Mouse (Mus musculus) lung, postnatal 10 days (tissue): ENCODE data around the gene Npnt.

Experiments
- DNase-seq: peaks from one replicate; pipeline ENCODE4 v3.0.0; 2021

Gene Npnt

DNA sequence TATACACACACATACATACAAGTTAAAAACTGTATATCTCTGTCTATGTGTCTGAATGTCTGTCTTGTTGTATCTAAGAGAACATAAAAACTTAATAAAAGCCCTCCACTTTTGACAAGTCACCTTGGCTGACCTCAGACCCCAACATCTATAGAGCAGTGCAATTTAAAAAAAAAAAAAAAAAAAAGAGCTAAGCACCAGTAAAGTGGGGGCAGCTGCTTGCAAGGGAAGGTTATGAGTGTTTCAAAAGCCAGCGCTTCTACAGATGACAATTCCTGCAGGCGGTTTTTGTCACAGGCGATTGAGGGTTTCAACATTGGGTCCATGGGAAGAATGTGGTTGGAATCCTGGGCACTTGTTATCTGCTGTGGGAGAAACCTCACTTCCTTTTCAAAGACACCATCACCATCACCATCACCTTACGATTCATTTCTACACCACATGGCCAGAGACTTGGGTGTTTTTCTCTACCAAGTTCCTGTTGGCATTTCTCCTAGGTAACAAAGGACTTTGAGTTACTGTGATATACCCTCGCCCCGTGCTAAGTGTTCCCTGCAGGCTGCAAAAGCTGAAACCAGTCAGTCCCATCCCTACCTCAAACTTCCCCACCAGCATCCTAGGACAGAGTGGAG, 63.6 kb downstream of the Npnt start:
- DNase-seq, result no peak

DNA sequence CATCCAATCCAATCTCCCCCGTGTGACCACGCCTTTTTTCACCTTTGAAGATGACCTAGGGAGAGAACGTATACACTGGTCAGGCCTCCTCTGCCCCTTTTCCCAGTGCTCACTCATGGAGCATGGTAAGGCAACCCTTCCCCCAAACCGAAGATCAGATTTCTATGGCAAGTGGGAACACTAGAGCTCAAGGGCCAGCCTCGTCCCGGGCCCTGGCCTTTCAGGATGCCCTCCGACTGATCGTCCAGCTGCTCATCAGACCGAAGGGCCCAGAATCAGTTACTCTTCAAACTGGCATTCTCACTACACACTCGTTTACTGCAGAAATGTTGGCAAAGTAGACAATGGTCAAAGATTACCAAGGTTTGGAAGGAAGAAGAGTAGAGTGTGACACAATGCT, 65.6 kb downstream of the Npnt start:
- no peak for DNase-seq

DNA sequence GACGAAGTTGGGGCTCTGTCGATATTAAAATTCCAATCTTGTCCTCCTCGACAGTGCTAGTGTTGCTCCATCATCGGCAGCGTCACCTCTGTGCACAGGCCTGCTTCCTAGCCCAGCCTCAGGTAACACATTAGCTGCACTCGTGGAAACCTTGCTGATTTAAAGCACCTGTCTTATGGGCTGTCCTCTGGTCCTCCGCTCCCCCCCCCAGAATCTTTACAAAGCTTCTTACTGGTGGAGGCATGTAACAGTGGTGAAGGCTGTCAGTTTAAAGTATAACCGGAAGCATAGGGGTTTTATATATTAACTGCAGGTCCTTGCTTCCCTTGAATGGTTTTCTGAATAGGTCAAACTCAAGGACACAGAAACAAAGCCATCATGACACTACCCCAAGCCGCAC, 66.8 kb downstream of the Npnt start:
- no peak for DNase-seq

DNA sequence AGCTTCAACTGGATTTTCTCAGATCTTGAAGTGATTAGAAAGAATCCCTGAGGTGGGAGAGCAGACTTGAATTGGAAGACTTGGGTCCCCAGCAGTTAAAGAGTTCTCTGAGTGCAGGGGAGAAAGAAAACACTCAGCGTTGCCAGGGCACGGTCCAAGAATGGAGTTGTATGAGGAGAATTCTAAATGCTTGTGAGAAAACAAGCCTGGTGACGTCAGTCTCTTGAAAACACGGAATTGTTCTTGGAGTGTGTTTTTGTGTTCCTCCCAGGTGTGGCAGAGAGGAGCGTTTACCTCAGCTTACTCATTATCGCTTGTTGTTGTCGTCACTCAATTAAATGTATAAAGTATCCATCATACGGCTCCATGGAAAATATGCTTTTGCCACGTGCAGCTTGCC, 69.3 kb downstream of the Npnt start:
- peak; percentile 42 for DNase-seq

DNA sequence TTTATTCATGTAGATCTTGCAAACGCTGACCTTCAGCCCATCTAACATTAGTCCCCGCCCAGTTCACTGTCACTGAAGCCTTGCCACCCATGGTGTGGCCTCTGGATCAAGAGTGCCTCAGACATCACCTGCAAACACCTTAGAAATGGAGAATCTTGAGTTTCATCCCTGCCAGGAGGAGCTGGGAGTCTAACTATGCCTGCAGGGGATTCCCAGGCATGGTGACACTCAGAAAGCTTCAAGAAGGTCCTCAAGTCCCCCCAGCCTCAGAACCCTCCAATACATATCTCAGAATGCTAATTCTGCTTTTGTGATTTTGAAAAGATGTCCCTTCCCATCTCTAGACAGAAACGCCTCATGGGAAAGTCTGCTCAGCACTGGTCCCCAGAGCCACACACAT, 69.7 kb downstream of the Npnt start:
- DNase-seq, result no peak

DNA sequence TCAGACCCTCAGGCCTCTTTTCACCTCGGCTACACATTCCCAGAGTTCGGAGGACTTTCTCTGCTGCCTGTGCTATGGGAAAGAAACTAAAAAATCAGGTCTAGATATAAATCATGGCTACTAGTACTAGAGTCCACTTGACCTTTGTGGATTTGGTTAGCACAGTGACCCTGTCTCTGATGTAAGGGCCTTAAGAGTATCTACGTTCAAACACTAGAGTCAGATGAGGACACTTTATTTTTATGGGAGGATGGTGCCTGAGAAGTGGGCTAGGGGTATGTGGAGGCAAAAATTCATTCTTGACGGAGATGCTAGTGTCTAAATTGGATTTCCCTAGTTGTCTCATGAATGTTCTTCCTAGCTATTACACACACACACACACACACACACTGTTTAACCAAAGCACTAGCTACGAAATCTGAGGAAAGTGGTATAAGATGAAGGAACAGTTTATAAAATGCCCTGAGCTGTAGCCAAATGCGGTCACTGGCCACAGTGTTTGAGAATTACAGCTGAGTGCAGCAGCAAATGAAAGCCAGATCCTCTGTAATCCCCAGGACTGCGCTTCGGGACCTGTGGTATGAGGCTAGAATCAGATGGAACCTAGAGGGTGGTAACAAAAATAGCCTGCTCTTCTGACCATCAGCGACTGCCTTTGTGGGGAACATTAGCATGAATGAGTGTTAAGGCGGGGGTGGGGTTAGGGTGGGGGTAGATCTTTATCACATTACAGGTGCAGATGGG, 73.0 kb downstream of the Npnt start:
- peak; percentile 31 for DNase-seq

DNA sequence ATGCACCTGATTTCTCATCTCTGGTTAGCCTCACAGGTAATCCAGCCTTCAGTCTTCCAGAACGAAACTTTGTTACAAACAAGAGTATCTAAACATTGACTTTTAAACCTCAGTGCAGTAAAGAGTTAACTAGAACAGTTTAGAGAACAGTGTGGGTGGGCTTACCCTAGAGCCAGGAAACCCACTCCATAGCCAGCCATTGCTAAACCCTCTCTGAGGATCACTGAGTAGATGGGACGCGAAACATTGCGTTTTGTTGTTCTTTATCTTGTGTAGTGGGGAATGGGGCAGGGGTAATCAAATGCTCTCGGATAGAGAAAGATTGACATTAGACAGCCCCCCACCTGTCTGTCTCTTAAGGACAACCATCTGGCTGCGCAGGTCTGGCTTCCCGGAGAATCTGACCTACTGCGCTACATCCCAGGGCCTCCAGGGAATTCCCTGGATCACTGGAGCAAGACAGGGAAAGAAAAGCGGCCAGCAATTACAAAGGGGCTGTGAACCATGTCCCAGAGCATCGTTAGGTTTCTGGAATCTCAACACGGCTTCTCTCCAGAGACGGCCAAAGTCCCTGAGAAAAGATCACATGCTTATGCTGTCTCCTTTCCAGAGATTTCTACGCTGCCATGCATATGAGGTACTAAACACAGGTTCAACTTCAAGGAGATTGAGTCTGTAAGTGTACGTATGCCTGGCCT, 73.9 kb downstream of the Npnt start:
- DNase-seq, result no peak

DNA sequence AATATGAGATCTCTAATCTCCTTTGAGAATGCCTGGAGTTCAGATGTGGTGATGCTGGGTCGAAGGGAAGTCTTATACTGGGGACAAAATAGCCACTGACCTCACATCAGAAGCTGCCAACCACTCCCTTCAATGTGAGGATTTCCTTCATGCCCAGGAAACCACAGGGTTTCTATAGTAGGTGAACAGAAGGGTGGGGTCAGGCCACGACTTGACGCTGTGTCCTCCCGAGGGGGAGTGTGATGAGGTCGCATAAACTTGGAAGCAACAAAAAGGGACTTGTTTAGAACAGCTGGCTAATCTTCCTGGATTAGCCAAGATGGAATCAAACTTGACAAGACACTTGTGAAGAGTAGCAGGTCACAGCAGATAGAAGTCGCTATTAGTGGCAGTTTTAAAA, 76.8 kb downstream of the Npnt start:
- DNase-seq, result peak; percentile 51

DNA sequence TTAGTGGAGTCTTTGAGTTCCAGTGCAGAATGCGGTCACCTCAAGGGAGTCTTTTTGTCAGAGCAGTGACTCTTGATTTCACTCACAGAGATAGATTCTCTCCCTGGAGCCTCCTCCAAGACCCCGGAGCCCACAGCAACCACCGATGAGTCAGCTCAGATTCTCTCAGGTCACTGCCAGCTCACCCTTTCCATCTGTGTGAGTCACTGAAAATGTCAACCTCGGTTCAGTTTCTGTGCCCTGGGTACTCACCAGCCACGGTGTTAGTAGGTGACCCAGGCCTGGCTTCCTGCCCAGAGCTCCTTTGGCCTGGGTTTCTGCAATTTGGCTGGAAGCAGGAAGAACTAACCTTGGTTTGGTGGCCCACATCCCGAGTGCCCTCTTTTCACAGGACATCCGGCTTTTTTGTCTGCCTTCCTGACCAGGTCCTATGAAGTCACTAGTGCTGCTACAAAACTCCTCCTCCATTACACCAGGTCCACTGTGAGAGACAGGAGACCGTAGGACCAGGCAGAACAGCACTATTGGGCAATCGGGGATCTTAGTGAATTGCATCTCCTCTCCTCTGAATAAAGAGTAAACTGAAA, 78.7 kb downstream of the Npnt start:
- peak; percentile 55 for DNase-seq

DNA sequence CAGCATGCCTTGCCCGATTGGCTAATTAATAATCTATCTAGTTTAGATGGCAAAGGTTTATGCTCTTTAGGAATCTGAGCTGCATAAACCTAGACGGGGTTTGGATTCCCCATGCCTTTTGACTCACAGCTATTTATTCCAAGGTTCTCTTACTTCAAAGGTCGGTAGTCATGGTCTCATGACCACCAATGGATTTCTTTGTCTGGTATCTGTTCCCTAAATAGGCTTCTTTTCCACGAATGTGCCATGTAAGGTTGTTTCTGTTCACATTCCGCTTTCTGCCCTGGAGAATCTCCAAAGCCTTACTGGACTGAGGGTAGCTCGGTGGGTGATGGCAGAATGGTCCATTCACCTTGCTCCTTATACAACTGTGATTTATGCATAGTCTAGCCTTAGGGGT, 80.0 kb downstream of the Npnt start:
- no peak for DNase-seq

DNA sequence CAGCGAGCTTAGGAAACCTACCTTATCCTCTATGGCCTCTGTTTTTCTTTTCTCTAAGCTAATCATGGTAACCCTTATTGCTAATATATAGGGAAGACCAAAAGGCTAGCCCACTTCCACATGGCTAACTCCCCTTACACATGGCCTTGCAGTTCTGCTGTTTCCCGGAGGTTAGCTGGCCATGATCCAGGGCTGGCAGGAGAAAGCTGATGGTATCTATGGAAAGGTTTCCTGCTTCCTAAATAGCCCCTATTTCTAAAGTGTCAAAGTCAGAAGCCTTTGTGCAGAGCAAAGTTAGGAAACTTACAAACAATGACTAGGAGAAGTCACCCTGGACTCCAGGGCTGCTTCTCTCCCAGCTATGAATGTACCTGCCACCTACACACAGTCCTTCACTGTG, 81.3 kb downstream of the Npnt start:
- peak; percentile 71 for DNase-seq

DNA sequence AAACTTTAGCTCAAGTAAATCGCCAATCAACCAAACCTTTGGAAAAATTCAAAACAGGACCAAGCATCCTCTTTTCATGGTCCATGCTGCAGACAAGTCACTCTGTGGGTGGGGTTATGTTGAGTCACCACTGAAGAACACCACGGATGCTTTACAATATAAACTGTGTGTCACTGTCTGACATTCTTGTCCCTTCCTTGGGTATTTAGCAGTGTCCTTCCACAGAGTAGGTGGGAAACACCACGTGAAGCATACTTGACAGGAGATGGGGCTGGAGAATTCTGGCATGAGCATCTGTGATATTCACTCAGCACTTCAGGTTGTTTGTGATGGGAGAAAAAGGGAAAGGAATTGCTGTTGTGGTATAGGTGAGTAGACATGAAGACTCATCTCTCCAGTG, 83.1 kb downstream of the Npnt start:
- DNase-seq, result no peak

DNA sequence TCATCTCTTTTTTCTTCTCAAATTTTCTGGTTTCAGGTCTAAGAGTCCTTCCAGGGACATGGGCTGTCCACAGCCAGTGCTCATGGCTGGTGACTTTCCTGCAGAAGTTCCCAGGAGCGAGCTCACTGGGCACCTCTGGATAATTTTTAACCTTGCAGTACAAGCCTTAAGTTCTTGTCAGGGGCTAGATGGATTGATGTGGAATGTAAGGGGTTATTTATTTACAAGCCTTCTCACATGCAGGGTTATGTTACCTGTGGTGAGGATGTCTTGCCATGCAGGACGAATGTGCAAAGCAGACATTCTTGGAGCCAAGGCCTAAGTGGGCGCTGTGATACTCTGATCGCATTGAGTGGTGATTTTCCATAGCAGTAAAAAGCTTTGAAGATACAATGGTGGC, 84.5 kb downstream of the Npnt start:
- DNase-seq, result no peak

DNA sequence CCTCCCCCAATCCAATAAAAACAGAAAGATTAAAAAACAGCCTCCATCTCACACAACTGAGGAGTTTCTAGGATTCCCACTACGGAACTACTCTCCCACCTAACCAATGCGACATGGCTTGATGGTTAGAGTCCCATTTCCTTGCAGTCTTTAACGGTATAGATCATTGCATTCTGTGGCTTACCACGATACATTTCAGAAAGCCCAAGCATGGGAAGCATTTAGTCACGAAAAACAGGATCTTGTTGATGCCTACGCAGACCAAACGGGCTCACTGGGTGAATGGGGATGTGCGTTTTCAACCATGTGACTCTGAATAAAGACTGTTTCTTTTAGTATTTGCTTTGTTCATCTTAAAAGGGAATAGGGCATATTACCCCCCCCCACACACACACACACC, 85.1 kb downstream of the Npnt start:
- DNase-seq, result no peak

DNA sequence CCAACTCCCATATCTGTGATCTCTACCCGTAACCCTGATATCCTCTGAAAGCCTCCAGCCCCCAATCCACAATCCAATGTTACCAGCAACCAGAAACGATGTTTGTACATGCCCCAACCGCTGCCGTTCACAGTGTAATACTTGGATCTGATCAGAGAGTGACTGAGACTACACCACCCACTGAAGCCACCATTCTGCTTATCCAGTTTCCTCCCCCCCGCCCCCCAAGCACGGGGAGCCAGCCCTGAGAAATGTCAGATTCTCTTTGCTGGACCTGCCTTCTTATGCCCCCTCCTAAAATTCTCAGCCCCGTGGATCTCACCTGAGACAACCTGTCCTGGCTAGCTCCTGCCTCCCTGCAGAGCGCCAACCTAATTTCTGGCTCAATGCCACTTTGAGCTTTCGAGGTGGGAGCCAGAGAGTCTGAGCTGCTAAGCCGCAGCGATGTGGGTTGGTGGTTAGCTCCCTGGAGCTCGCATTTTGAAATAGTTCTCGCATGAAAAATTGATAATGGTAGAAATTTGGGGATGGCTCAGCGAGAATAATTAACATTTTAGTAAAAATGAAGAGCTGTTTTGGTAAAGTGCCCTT, 85.7 kb downstream of the Npnt start:
- no peak for DNase-seq

DNA sequence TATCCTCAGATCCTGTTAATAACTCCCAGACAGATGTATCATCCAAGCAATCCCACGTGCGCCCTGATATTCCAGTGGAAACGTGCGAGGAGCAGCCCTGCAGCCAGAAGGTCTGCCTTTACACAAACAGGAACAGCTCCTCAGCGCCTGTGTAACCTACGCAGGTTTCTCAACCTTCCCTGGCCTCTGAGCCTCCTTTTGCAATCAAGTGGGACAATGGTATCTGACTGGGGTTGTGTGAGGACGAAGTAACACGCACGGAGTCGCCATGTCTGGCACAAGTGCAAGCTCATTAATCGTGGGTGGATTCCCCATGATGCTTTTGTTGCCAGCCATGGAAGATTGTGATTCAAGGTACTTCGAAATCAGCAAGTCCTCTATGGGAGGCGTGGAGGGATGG, 86.2 kb downstream of the Npnt start:
- DNase-seq, result no peak

DNA sequence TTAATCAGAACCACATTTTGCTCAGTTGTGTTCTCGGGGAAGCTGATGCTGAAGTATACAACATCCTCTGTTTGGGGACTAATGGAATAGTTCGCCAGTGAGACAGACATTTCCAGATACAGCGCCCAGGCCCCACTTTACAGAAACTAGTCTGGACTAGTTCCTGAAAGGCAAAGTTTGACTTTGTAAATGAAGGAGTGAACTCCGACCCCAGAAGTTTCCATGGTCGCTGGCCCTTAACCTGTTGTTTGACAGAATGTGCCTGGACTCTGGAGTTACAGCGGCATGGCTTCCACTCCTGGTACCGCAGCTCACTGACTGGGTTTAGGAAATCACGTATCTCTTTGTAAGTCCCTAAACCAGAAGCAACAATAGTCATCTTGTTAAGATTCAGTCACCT, 89.3 kb downstream of the Npnt start:
- no peak for DNase-seq

DNA sequence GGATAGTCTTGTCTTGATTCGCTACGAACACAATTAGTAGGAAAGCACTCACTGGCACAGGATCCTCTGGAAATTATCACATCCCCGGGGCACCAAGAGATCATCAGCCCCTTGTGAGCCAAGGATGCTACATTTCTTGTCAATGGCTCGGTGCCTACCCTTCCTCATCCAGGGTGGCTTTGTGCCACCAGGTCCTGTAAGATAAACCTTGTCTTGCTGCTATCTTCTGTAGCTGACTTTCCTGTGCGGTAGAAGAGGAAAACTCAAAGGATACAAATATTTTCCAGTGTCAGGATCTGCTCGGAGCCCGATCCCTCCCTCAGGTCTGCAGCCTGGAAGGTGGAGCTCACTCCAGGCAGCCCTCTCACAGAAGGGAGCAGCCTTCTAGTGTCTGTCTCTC, 90.5 kb downstream of the Npnt start:
- DNase-seq, result no peak

DNA sequence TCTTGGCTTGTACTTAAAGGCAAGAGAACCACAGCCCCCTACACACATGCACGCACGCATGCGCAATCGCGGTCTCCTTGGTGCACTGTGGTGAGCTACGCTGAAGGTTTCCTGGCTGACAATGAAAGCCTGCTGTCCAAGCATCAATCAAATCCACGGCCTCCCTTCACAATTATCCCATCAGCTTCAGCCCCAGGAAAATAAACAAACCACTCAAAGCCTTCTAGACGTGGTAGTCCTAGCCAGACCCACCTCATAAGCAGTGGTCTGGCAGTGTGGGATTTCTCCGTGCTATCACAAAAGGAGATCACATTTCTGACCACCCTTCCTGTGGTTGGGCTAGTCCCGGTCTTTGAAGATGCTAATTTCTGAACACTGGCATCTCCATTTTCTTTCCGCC, 91.2 kb downstream of the Npnt start:
- peak; percentile 56 for DNase-seq

DNA sequence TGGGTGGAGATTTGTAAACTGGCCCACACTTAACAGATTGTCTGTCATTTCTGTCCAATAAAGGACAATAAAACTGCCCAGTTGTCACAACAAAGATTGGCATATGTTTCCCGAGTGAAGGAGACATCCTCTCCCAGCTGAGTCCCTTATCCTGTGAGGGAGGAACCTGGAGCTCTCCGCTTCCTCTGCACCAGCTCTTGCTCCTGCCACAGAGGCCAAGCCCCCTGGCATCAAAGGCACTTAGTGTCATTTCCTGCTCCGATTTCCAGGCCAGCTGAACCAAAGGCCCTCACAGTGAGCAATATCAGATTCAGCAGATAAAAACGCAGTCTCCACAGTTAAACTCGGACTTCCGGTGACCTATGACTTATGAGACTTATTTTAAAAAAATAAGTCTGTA, 93.4 kb downstream of the Npnt start:
- peak; percentile 57 for DNase-seq

DNA sequence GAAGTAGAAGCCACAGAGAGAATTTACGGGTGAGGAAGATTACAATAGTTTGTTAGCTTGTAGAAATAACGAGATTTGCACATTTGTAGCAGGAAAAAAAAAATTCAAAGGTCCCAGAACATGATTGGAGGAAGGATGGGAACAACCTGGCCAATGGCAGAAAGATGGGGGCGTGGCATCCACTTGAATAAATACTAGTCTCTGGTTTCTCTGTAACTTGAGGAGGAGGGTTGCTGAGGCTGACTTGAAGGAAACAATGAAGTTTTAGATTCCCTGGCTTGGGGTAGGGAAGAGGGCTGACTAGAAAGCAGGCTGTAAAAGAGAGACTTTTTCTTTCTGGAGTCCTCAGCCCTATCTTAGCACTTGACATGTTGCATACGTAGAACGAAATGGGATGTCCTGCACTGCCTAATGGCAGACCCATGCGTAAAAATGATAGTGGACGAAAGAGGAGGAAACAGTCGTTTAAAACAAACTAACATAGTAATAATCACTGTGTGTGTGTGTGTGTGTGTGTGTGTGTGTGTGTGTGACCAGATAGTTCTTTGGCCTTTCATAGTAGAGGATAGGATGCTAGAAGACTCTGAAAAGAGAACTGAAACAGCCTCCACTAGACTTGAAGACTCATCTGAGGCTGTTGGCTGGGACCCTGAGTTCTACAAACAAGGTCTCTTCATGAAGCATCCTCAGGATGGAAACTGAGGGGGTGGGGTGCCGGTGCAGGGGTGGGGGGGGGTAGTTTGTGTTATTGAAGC, 94.5 kb downstream of the Npnt start:
- DNase-seq, result peak; percentile 50

DNA sequence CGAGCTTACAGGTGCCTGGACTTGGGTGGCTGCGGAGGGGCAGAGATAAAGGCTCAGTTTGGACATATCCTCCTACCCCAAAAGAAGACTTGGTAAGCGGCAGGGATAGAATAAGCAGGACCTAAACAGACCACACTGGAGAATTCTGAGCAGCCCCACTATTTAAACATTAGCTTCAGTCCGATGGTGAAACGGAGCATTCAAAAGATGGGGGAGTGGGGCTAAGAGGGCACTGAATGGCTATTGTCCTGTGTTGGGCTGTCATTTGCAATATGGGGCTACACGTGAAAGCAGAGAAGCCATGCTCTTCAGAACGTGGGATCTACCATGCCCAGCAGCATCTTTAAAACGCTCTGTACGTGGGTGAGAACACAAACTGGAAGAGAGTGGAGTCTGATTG, 95.8 kb downstream of the Npnt start:
- no peak for DNase-seq
